Mouse (Mus musculus): ENCODE results near the gene Grik1.

DNA sequence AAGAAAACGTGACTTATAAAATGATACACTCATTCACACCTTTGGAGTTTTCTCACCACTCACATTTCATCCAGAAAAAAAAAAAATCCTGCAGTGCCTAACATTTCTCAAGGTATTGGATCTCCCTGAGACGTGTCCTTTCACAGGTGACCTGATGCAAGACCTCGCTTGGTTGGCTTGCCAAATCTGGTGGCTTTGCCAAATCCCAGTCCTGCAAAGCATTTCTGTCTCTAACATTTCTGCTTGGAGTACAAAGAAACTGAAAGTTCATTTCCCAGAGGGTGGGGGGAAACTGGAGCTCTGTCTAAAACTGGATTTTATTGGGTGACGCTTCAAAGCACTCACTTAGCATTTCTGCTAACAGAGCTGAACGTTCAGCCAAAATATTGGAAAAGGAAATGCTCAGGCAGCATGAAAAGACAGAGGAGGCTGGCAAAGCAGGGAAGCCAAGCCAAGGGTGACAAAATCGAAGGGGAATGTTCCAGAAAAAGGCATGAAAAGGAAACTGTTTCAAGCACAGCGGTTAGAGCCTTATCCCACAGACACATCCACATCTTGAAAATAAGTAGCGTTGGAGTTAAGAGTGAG lies 177.4 kb downstream of the Grik1 start:
- TF ChIP-seq CTCF (IDR thresholded peaks at IDR 0.05; ENCODE audit: low read depth, low read length) (no peak), POLR2A (IDR thresholded peaks at IDR 0.05; ENCODE audit: insufficient read depth, low read length) (no peak)
